Mouse (Mus musculus) thymus, postnatal 4 days (tissue): ENCODE data around the gene Pnkd.
"Not testable (repeated sequence)": the region's sequence is repeated elsewhere in the genome, so short reads cannot be mapped to it uniquely, and the experiment has no call there.

Experiments
- DNase-seq: peaks from one replicate; pipeline ENCODE4 v3.0.0; 2021

The Pnkd gene

GRCm38 (mm10) chr1:74278988-74279387 is 5.7 kb upstream of the Pnkd start:
- no peak for DNase-seq

DNA sequence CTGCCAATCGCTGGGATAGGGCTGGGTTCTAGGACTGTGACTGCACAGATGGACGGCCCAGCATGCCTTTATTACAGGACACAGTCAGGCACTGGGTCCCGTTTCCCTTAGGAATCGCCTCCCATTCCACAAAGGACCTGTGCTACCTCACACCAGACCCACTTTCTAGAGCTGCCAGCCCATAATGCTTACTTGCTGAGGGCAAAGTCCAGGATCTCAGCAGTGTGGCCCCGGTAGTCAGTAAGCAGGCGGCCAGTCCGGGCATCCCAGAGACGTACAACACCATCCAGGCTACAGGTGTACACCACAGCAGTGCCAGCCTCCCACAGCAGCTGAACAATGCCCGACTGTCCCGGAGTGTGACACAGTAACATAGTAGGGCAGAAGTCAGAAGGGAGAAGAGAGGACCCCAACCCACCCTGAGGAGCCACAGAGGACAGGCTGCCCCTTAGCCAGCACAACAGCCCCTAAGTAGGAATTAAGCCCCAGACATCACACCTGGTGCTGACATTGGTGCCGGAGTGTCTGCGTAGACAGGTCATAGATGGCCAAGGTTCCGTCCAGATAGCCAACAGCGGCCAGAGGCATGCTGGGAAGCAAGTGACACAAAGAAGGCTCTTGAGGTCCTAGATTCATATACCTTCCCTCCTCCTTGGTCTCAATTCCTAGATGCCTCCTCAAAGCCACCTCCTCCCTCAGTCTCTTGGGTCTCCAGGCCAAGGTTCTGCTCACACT is 4.0 kb upstream of the Pnkd start:
- no peak for DNase-seq

DNA sequence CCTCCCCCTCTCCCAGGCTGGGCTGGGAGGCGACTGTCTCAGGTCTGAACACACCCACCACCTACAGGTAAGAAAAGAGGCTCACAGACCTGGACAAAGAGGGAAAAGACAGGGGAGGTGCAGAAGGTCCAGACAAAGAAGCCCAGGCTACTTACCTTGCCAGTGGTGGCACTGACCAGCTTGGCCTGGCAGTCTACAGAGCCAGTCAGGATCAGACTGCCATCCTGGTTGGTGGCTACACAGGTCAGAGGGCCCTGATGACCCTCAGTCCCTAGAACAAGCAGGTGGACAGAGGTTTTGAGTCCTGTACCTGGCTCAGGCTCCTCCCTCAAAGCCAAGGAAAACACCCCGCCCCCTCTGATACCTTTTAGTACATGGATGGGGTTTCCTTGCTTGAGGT is 3.4 kb upstream of the Pnkd start:
- DNase-seq: no peak

- no peak for DNase-seq
Observed at GRCm38 (mm10) chr1:74281886-74282285, 2.8 kb upstream of the Pnkd start.

DNA sequence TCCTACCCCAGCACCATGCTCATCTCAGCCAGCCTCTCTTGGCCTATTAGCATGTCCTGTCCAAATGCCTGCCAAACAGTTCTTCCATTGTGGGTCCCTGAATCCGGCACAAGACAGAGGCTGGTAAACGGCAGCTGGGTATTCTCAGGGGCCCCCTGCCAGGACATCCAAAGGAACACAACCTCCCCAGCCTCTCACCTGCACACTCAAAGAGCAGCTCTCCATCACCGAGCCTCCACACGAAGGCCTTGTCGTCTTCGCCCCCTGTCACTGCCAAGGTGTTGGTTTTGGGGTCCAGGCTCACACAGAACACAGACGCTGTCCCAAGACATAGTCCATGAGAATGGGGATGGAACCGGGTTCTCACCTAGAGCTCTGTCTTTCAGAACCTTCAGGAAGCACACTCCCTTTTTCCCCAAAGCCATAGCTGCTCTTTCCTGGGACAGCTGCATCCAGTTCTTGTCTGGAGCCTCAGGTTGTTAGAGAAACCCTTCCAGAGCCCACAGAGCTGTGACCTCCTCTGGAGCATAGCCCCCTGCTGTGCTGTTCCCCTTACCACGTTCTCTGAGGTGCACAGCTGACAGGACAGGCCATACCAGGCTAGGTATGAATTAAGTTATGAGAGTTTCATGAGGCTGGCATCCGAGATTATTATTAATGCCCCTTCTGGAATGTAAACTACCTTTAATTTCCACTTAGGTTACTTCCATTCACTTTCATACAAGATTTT is 1.7 kb upstream of the Pnkd start:
- no peak for DNase-seq

DNA sequence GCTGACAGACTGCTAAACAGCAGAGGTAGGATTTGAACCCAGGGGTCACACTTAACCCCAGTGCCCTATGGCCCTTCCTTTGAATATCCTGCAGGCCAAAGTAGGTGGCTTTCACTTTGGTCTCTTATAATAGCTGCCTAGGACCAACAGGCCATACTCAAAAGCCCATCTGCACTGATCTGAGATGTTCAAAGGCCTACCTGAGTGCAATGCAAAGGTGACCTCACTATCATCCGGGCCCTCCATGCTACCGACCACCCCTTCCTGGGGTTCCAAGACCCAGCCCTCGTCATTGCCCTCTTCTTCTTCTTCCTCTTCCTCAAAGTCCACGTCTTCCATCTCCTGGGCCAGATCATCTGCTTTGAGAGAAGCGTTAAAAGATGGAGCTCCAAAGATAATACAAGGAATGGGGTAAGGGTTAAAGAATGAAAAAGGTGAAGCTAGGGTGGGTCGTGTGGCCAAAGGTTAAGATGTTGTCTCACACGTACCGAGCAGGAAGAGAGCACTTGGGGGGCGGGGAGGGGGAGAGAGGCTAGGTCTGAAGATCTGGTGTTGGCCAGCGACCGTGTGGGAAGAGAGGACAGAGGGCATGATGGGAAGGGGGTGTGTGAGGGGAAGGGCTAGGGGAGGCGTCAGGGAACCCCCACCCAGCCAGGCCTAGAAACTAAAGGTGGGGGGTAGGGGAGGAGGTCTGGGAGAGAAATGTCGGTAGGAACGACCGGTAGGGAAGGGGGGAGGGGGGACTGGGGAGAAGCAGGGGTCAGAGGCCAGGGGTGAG is 855 bp upstream of the Pnkd start:
- peak; percentile 67 for DNase-seq

- DNase-seq: no peak
Observed at GRCm38 (mm10) chr1:74285212-74286010, 681 bp downstream of the Pnkd start.

GRCm38 (mm10) chr1:74286869-74287607 is 2.3 kb downstream of the Pnkd start:
- DNase-seq: not testable (repeated sequence)

DNA sequence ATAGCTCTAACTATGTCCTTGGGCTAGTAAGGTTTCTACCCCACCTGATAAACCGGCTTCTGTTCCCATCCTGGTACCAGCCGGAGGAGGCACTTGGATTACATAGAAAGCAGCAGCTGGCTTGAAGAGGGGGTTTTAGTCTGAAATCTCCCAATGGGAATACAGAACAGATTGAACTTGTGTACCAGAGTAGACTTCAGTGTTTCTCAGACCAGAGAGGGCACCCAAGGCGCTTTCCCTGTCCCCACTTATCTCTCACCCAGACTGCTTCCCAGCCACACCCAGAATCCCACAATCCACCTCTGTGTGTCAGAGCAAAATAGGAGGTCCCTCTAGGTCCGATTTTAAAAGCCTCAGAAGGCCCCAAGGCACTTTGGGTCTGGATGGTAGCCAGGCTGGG is 3.6 kb downstream of the Pnkd start:
- no peak for DNase-seq

GRCm38 (mm10) chr1:74289248-74289647 is 4.5 kb downstream of the Pnkd start:
- DNase-seq: no peak

GRCm38 (mm10) chr1:74289740-74290139 is 5.0 kb downstream of the Pnkd start:
- DNase-seq: no peak

GRCm38 (mm10) chr1:74290141-74290540 is 5.4 kb downstream of the Pnkd start:
- DNase-seq: no peak

DNA sequence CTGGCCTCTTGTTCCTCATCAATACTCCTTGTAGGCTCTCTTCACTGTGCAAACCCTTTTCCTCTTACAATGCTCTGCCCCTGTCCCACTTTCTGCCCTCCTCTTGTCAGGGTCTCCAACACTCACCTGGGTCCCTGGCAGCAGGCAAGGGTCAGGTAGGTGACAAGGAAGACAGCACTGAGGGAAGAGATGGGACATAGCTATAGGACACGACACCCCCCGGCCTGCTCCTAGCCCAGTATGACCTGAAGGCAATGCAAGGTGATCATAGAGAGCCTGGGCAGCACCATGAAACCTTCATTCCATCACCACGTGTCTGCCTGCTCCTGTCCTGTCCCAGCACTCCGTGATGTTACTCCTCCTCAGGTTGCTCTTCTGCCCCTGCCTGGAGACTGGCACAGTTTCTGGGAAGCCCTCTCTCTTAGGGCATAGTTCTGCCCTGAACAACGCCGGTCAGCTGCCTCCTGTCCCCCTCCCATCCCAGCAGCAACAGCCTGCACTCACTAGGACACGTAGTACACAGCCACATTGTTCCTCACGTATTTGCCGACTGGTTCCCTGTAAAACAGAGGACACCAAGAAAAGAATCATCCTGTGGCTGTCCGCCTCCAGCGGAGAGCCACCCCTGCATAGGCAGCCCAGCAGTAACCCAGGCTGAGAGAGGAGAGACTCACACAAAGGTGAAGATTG is 7.7 kb downstream of the Pnkd start:
- no peak for DNase-seq

DNA sequence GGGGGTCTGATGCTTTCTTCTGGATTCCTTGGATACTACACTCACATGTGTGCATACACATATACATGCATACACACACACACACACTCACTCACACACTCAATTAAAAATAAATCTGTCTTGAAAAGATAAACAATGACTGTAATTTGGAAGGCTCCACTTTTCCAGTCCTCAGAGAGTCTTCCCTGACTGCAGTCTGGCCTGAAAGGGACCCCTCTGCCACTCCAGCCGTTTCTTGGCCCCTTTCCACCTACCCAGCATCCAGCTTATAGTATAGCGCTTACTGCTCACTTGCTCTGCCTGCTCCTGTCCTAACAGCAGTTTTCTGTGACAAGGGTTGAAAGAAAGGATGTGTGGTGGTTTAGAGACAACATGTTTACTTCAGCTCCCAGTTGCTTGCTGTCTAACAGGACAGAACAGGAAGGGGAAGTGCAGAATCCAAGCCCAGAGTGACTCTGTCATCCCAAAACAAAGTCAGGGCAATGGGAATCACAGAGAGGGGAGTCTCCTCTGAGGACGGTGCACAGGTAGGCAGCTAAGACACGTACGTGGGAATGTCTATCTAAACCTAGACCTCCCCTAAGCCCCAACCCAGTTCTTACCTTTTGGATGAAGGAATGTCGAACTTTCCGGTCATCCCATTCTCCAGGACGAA is 8.7 kb downstream of the Pnkd start:
- no peak for DNase-seq

GRCm38 (mm10) chr1:74294090-74294643 is 9.4 kb downstream of the Pnkd start:
- DNase-seq: no peak

- DNase-seq: no peak
Observed at GRCm38 (mm10) chr1:74294733-74295455, 10.2 kb downstream of the Pnkd start.

DNA sequence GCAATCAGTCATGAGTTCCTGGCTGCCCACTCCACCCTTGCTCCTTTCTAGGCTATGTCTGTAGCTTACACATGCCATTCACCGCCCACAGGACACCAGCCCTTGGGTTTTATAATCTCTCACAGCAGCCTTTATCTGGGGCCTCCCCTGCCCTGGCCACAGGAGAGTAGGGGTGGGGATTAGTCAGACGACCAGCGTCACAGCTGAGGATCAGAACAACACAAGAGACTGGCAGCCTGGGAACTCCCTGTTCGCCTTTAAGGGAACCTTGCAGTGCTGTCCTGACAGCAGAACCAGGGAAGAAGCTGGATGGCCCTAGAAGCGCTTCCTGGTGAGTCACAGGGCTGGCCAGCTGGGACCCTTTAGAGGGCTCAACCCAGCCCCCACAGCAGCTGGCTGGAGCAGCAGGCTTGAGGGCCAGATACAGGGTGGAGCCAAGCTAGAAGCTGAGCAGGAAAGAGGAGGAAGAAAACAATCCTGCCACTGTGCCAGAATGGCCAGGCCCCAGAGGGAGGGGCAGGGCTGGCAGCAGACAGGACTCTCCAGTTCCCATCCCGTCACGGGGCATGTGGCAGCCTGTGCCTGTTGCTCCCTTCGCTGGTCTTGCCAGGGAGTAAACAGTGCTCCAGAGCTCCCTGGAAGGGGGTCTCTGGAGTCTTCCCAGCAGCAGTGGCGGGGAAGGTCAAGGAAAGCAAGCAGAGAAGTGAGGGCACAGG is 10.9 kb downstream of the Pnkd start:
- no peak for DNase-seq

DNA sequence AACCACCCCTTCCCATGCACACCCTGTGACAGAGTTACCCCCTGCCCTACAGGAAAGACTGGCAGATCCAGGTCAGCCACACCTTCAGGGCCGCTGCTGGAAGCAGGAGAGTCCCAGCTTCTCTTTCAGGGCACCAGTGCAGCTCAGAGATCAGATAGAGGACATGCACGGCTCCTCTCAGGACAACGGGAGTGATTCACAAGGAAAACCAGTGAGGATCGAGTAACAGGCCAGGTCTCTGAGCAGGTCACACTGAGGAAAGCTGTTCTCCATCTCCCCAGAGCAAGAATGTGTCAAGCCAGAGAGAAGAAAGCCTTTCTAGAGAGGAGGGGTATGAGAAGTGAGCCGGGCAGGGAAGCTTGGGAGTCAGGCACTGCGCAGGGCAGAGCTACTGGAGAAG is 11.7 kb downstream of the Pnkd start:
- no peak for DNase-seq

DNA sequence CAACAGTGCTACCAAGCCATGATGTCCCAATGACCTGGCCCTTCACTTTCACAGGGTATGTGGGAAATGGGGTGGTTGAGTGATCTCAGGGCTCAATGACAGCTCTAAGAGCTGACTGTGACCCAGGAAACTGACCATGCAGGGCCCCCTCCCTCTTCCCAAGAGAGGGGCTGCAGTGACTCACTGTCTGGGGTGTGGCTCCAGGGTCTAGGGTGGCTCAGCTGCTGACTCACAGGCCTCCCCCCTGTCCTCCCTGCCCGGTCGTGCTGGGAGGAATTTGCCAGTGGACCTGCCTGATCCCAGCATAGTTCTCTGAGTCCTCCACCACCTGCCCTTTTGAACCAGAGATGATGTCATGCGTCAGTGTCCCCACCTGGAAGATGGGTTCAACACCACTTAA is 12.5 kb downstream of the Pnkd start:
- no peak for DNase-seq
